Mouse (Mus musculus) intestine, embryonic 15.5 days (tissue): ENCODE data around the gene Eif2b1. TPM values are rescaled to one million over a fixed set of nuclear protein-coding genes. Genes with fewer than 3 reads are reported as not detected.

ENCODE experiments used
- ATAC-seq: fragments of 200-750 bp; cut with Nextera tagmentation; 2 replicates; pipeline ENCODE4 v1.8.0; 2017; ENCODE audit warnings: moderate TSS enrichment, moderate library complexity
- H3K27ac ChIP-seq: fragments of 300-500 bp; sonication (generic); 2 replicates; pipeline ENCODE4 v1.5.1; 2015; ENCODE audit warnings: mild to moderate bottlenecking, inconsistent platforms
- H3K27me3 ChIP-seq: fragments of 300-500 bp; sonication (generic); replicated peaks from 2 replicates; pipeline ENCODE4 v1.6.1; 2015; ENCODE audit warnings: inconsistent platforms
- H3K36me3 ChIP-seq: fragments of 300-500 bp; sonication (generic); 2 replicates; pipeline ENCODE4 v1.6.1; 2015; ENCODE audit warnings: inconsistent platforms
- H3K4me1 ChIP-seq: fragments of 300-500 bp; sonication (generic); replicated peaks from 2 replicates; pipeline ENCODE4 v1.6.1; 2015; ENCODE audit warnings: inconsistent platforms
- H3K4me2 ChIP-seq: fragments of 300-500 bp; sonication (generic); replicated peaks from 2 replicates; pipeline ENCODE4 v1.6.1; 2015; ENCODE audit warnings: mild to moderate bottlenecking, inconsistent platforms
- H3K4me3 ChIP-seq: fragments of 300-500 bp; sonication (generic); replicated peaks from 2 replicates; pipeline ENCODE4 v1.5.1; 2015; ENCODE audit warnings: inconsistent platforms
- H3K9ac ChIP-seq: fragments of 300-500 bp; sonication (generic); 2 replicates; pipeline ENCODE4 v1.6.1; 2015; ENCODE audit warnings: inconsistent platforms
- H3K9me3 ChIP-seq: fragments of 300-500 bp; sonication (generic); 2 replicates; pipeline ENCODE4 v1.6.1; 2016; ENCODE audit warnings: inconsistent platforms
- WGBS: fragments of 180-500 bp; shearing (Covaris S2); methylation state at CpG from one replicate; pipeline ENCODE4 v1.1.7; 2015; 5-methylcytosine and 5-hydroxymethylcytosine counted together
- polyA plus RNA-seq: library from polyadenylated mRNA; unstranded; fragments of >200 nt; fragmentation: Nextera tagmentation; extraction: Ambion mirVana; gene quantifications from 2 replicates; pipeline ENCODE4 v1.2.1, GENCODE M21; 2015

Eif2b1 gene
- polyA plus RNA-seq, 1 experiment from 2014 or later, result 88.3 TPM

DNA sequence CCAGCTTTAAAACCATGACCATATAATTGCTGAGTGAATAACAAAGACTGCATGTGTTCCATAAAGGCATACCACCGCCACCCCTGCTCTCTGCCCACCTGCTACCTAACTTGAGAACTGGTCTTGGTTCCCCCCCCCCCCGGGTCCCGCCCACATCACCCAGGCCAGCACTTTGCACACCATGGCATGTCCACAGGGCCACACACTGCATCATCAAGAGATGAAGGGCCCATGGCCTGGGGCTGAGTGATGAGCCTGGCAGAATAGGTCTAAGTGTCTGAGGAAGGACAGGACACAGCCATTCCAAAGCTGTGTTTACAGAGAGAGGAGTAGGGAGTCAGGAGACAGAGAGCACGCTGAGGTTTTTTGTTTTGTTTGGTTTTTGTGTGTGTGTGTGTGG is 50.6 kb downstream of the Eif2b1 start:
- whole genome bisulfite sequencing, result 58% methylated on average over 4 of the region's 4 CpGs
- H3K9me3 ChIP-seq, result no peaks in the 10 kb centered on the region
- peaks cover 39% of the 10 kb centered on the region for H3K4me1 ChIP-seq
- H3K36me3 ChIP-seq, result no peaks in the 10 kb centered on the region
- peak overlapping the region; percentile 88 for H3K4me2 ChIP-seq
- peak overlapping the region; percentile 56; the same call in 1 of the 2 replicates for H3K27ac ChIP-seq
- H3K4me3 ChIP-seq, result peak overlapping the region; percentile 60; the same call in 1 of the 2 replicates
- H3K9ac ChIP-seq, result no peak overlapping the region
- H3K27me3 ChIP-seq, result no peaks in the 10 kb centered on the region
- no peak for ATAC-seq

DNA sequence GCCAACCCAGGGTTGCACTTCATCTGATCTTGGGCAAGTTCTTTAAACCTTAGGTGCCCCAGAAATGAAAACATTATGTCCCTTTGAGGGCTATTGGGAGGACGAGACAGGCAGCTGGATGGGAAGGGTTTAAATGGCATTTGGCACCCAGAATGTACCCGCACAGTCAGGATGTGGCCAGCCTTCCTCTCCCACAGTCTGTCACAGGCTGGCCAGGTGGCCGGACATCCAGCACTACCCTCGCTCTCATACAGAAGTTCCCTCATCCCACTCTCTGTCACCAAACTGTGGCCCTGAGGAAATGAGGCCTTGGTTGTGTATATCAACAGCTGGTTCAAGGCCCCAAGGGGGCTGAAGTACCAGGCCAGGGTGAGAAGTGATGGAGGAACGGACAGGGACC is 54.0 kb downstream of the Eif2b1 start:
- H3K4me1 ChIP-seq, result peaks cover 20% of the 10 kb centered on the region
- no peaks in the 10 kb centered on the region for H3K9me3 ChIP-seq
- ATAC-seq, result no peak
- H3K27ac ChIP-seq, result no peak overlapping the region
- H3K36me3 ChIP-seq, result 0 out of 2 replicates have a peak, but pooled peaks cover 4% of the 10 kb centered on the region
- H3K4me3 ChIP-seq, result no peak overlapping the region
- H3K4me2 ChIP-seq, result no peak overlapping the region
- WGBS, result 92% methylated on average over 5 of the region's 5 CpGs
- H3K27me3 ChIP-seq, result no peaks in the 10 kb centered on the region
- no peak overlapping the region for H3K9ac ChIP-seq

DNA sequence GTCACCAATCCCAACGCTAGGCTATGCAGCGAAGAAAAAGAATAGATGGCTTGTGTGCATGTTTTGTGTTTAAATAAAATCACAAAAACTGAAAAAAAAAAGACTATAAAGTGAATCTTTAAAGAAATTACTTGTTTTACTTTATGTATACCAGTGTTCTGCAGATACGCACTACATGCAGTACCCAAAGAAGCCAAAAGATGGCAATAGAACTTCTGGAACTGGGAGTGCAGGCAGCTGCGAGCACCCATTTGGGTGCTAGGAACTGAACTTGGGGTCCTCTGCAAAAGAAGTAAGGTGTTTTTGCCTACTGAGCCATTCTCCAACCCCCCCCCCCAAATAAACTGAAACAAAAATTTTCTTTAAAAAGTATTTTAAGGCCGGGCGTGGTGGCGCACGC is 55.9 kb downstream of the Eif2b1 start:
- no peak overlapping the region for H3K4me3 ChIP-seq
- no peak overlapping the region for H3K9ac ChIP-seq
- H3K9me3 ChIP-seq, result no peaks in the 10 kb centered on the region
- H3K4me2 ChIP-seq, result no peak overlapping the region
- H3K27ac ChIP-seq, result no peak overlapping the region
- H3K36me3 ChIP-seq, result 0 out of 2 replicates have a peak, but pooled peaks cover 4% of the 10 kb centered on the region
- 0 out of 2 replicates have a peak, but pooled peaks cover 1% of the 10 kb centered on the region for H3K4me1 ChIP-seq
- no peaks in the 10 kb centered on the region for H3K27me3 ChIP-seq
- ATAC-seq, result no peak
- 94% methylated on average over 8 of the region's 8 CpGs for WGBS

DNA sequence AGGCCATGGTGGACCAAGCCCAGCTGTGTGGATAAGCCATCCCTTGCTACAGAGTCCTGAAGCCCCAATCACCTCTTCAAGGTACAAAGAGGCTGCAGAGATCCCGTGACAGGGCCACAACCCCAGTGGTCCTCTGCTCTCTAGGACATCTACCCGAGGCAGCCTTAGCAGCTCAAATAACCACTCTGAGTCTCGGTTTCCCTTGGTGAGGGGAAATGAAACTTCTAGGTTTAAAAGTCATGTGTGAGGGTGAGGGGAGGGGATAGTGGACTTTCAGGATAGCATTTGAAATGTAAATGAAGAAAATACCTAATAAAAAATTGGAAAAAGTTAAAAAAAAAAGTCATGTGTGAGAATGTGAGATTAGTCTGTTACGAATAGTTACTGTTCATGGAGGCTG is 57.3 kb downstream of the Eif2b1 start:
- Histone ChIP-seq H3K27ac (no peak overlapping the region), H3K4me1 (no peaks in the 10 kb centered on the region), H3K36me3 (0 out of 2 replicates have a peak, but pooled peaks cover 4% of the 10 kb centered on the region), H3K9me3 (no peaks in the 10 kb centered on the region), H3K9ac (no peak overlapping the region), H3K4me3 (no peak overlapping the region), H3K4me2 (no peak overlapping the region), H3K27me3 (no peaks in the 10 kb centered on the region)
- 86% methylated on average over 4 of the region's 4 CpGs for WGBS
- no peak for ATAC-seq

Other genes with a start within 250 kb of the Eif2b1 start
- 69.0 and 118 TPM in 2 replicates for gene Cdk2ap1, start 216.0 kb downstream of the Eif2b1 start, polyA plus RNA-seq
- 78.6 and 90.3 TPM in 2 replicates for gene Sbno1, start 153.1 kb downstream of the Eif2b1 start, polyA plus RNA-seq
- gene Kmt5a, start 139.2 kb downstream of the Eif2b1 start, polyA plus RNA-seq, result 93.5 and 105 TPM in 2 replicates
- gene Rilpl2, start 100.8 kb downstream of the Eif2b1 start, polyA plus RNA-seq, result 44.0 and 46.2 TPM in 2 replicates
- gene Snrnp35, start 96.0 kb downstream of the Eif2b1 start, polyA plus RNA-seq, result 21.4 and 23.6 TPM in 2 replicates
- gene Rilpl1, start 47.7 kb downstream of the Eif2b1 start, polyA plus RNA-seq, result 10.3 and 11.9 TPM in 2 replicates
- gene Tmed2, start 38.4 kb downstream of the Eif2b1 start, polyA plus RNA-seq, result 642 and 660 TPM in 2 replicates
- gene Ddx55, start 26.3 kb downstream of the Eif2b1 start, polyA plus RNA-seq, result 13.9 and 15.9 TPM in 2 replicates
- gene Gtf2h3, start within 50 bp of the Eif2b1 start, polyA plus RNA-seq, result 50.6 and 57.6 TPM in 2 replicates
- 57.8 and 59.3 TPM in 2 replicates for gene Atp6v0a2, start 49.4 kb upstream of the Eif2b1 start, polyA plus RNA-seq
- 0.04 and 0.10 TPM in 2 replicates for gene Dnah10, start 146.0 kb upstream of the Eif2b1 start, polyA plus RNA-seq